Mouse (Mus musculus): ENCODE results near the gene Ndc80. TPM values are rescaled to one million over a fixed set of nuclear protein-coding genes. Genes with fewer than 3 reads are reported as not detected.
"Not testable (repeated sequence)": the region's sequence is repeated elsewhere in the genome, so short reads cannot be mapped to it uniquely, and the experiment has no call there.

Gene Ndc80
- 50.8 and 54.8 TPM in 2 replicates for polyA plus RNA-seq (2014; fragmentation: Nextera tagmentation; extraction: Ambion mirVana)

- Histone ChIP-seq H3K4me3 (ENCODE audit: low read depth, low read length) (peak within 1 kb of the TSS; percentile 55), H3K4me1 (replicated peaks; ENCODE audit: control insufficient read depth, insufficient read depth, low read length) (no peaks in the 10 kb centered on the region), H3K9me3 (ENCODE audit: control insufficient read depth, low read length) (no peaks in the 10 kb centered on the region), H3K4me2 (replicated peaks; ENCODE audit: low read depth, low read length) (peak within 1 kb of the TSS; percentile 47), H3K36me3 (ENCODE audit: control insufficient read depth, insufficient read depth, low read length) (no peaks in the 10 kb centered on the region), H3K27ac (ENCODE audit: low read depth, low read length) (peak within 1 kb of the TSS; percentile 89), H3K9ac (ENCODE audit: low read depth, low read length) (peak within 1 kb of the TSS; percentile 49), H3K27me3 (ENCODE audit: control insufficient read depth, insufficient read depth, low read length) (no peaks in the 10 kb centered on the region)
- DNase-seq (ENCODE audit: low spot score), result peak; percentile 93
- under 1% methylated on average over 66 of the region's 66 CpGs for WGBS
- ATAC-seq (ENCODE audit: low FRiP score), result peak; percentile 98
Observed at GRCm38 (mm10) chr17:71526711-71527564, at the start of gene Ndc80. Ndc80 (minus strand) TSS chr17:71526857.

GRCm38 (mm10) chr17:71561631-71562030 lies 35.0 kb upstream of the Ndc80 start:
- peak; percentile 65 for DNase-seq (ENCODE audit: low spot score)
- H3K36me3 ChIP-seq (ENCODE audit: control insufficient read depth, insufficient read depth, low read length), result no peaks in the 10 kb centered on the region
- H3K27ac ChIP-seq (ENCODE audit: low read depth, low read length), result no peak overlapping the region
- ATAC-seq (ENCODE audit: low FRiP score), result no peak
- no peak overlapping the region for H3K9ac ChIP-seq (ENCODE audit: low read depth, low read length)
- H3K4me3 ChIP-seq (ENCODE audit: low read depth, low read length), result no peak overlapping the region
- no peaks in the 10 kb centered on the region for H3K4me1 ChIP-seq (replicated peaks; ENCODE audit: control insufficient read depth, insufficient read depth, low read length)
- H3K4me2 ChIP-seq (replicated peaks; ENCODE audit: low read depth, low read length), result no peak overlapping the region
- no peaks in the 10 kb centered on the region for H3K9me3 ChIP-seq (ENCODE audit: control insufficient read depth, low read length)
- no peaks in the 10 kb centered on the region for H3K27me3 ChIP-seq (ENCODE audit: control insufficient read depth, insufficient read depth, low read length)

GRCm38 (mm10) chr17:71552901-71553300 lies 26.2 kb upstream of the Ndc80 start:
- no peaks in the 10 kb centered on the region for H3K36me3 ChIP-seq (ENCODE audit: control insufficient read depth, insufficient read depth, low read length)
- 15% methylated on average over 11 of the region's 11 CpGs for WGBS
- no peak for ATAC-seq (ENCODE audit: low FRiP score)
- DNase-seq (ENCODE audit: low spot score), result peak; percentile 34
- no peaks in the 10 kb centered on the region; the same call in 1 of the 2 replicates for H3K4me1 ChIP-seq (replicated peaks; ENCODE audit: control insufficient read depth, insufficient read depth, low read length)
- H3K9ac ChIP-seq (ENCODE audit: low read depth, low read length), result no peak overlapping the region
- no peak overlapping the region for H3K4me3 ChIP-seq (ENCODE audit: low read depth, low read length)
- no peaks in the 10 kb centered on the region for H3K9me3 ChIP-seq (ENCODE audit: control insufficient read depth, low read length)
- H3K4me2 ChIP-seq (replicated peaks; ENCODE audit: low read depth, low read length), result peak overlapping the region; percentile 98; the same call in 1 of the 2 replicates
- H3K27me3 ChIP-seq (ENCODE audit: control insufficient read depth, insufficient read depth, low read length), result peaks cover 11% of the 10 kb centered on the region; the same call in 1 of the 2 replicates
- no peak overlapping the region for H3K27ac ChIP-seq (ENCODE audit: low read depth, low read length)

GRCm38 (mm10) chr17:71551757-71552451 lies 25.2 kb upstream of the Ndc80 start, which contains the start of gene Spdya:
Spdya (plus strand) TSS chr17:71552061.
- Histone ChIP-seq H3K36me3 (ENCODE audit: control insufficient read depth, insufficient read depth, low read length) (no peaks in the 10 kb centered on the region), H3K4me1 (replicated peaks; ENCODE audit: control insufficient read depth, insufficient read depth, low read length) (no peaks in the 10 kb centered on the region; the same call in 1 of the 2 replicates)
- under 1% methylated on average over 55 of the region's 78 CpGs for WGBS

GRCm38 (mm10) chr17:71551350-71551749 lies 24.7 kb upstream of the Ndc80 start:
- Histone ChIP-seq H3K4me1 (replicated peaks; ENCODE audit: control insufficient read depth, insufficient read depth, low read length) (no peaks in the 10 kb centered on the region; the same call in 1 of the 2 replicates), H3K4me2 (replicated peaks; ENCODE audit: low read depth, low read length) (peak overlapping the region; percentile 98), H3K9me3 (ENCODE audit: control insufficient read depth, low read length) (no peaks in the 10 kb centered on the region), H3K27me3 (ENCODE audit: control insufficient read depth, insufficient read depth, low read length) (peaks cover 11% of the 10 kb centered on the region; the same call in 1 of the 2 replicates), H3K36me3 (ENCODE audit: control insufficient read depth, insufficient read depth, low read length) (no peaks in the 10 kb centered on the region), H3K9ac (ENCODE audit: low read depth, low read length) (peak overlapping the region; percentile 83), H3K4me3 (ENCODE audit: low read depth, low read length) (peak overlapping the region; percentile 66), H3K27ac (ENCODE audit: low read depth, low read length) (no peak overlapping the region)
- WGBS, result 8% methylated on average over 6 of the region's 6 CpGs
- no peak for DNase-seq (ENCODE audit: low spot score)
- ATAC-seq (ENCODE audit: low FRiP score), result no peak; the same call in 1 of the 2 replicates

More at GRCm38 (mm10) chr17:71551757-71552451, 25.2 kb upstream of the Ndc80 start, which contains the start of gene Spdya:
- peaks cover 11% of the 10 kb centered on the region; the same call in 1 of the 2 replicates for H3K27me3 ChIP-seq (ENCODE audit: control insufficient read depth, insufficient read depth, low read length)
- H3K4me3 ChIP-seq (ENCODE audit: low read depth, low read length), result peak within 1 kb of the TSS; percentile 66
- peak; percentile 95 for DNase-seq (ENCODE audit: low spot score)
- H3K9me3 ChIP-seq (ENCODE audit: control insufficient read depth, low read length), result no peaks in the 10 kb centered on the region
- peak within 1 kb of the TSS; percentile 98 for H3K4me2 ChIP-seq (replicated peaks; ENCODE audit: low read depth, low read length)
- peak within 1 kb of the TSS; percentile 58; the same call in 1 of the 2 replicates for H3K27ac ChIP-seq (ENCODE audit: low read depth, low read length)
- peak; percentile 96 for ATAC-seq (ENCODE audit: low FRiP score)
- H3K9ac ChIP-seq (ENCODE audit: low read depth, low read length), result peak within 1 kb of the TSS; percentile 83

GRCm38 (mm10) chr17:71548586-71548985 lies 21.9 kb upstream of the Ndc80 start:
- DNase-seq (ENCODE audit: low spot score), result peak; percentile 63
- no peak overlapping the region for H3K9ac ChIP-seq (ENCODE audit: low read depth, low read length)
- H3K36me3 ChIP-seq (ENCODE audit: control insufficient read depth, insufficient read depth, low read length), result no peaks in the 10 kb centered on the region
- WGBS, result 0% methylated on average over 1 of the region's 1 CpGs
- no peak for ATAC-seq (ENCODE audit: low FRiP score)
- H3K4me2 ChIP-seq (replicated peaks; ENCODE audit: low read depth, low read length), result no peak overlapping the region
- H3K27ac ChIP-seq (ENCODE audit: low read depth, low read length), result no peak overlapping the region
- H3K4me1 ChIP-seq (replicated peaks; ENCODE audit: control insufficient read depth, insufficient read depth, low read length), result no peaks in the 10 kb centered on the region; the same call in 1 of the 2 replicates
- peaks cover 6% of the 10 kb centered on the region; the same call in 1 of the 2 replicates for H3K27me3 ChIP-seq (ENCODE audit: control insufficient read depth, insufficient read depth, low read length)
- no peaks in the 10 kb centered on the region for H3K9me3 ChIP-seq (ENCODE audit: control insufficient read depth, low read length)
- no peak overlapping the region for H3K4me3 ChIP-seq (ENCODE audit: low read depth, low read length)

GRCm38 (mm10) chr17:71537164-71537563 lies 10.5 kb upstream of the Ndc80 start:
- no peak for DNase-seq (ENCODE audit: low spot score)
- H3K36me3 ChIP-seq (ENCODE audit: control insufficient read depth, insufficient read depth, low read length), result no peaks in the 10 kb centered on the region
- no peaks in the 10 kb centered on the region for H3K4me1 ChIP-seq (replicated peaks; ENCODE audit: control insufficient read depth, insufficient read depth, low read length)
- H3K4me2 ChIP-seq (replicated peaks; ENCODE audit: low read depth, low read length), result no peak overlapping the region
- no peaks in the 10 kb centered on the region for H3K27me3 ChIP-seq (ENCODE audit: control insufficient read depth, insufficient read depth, low read length)
- 89% methylated on average over 3 of the region's 3 CpGs for WGBS
- H3K9ac ChIP-seq (ENCODE audit: low read depth, low read length), result no peak overlapping the region
- no peak overlapping the region for H3K4me3 ChIP-seq (ENCODE audit: low read depth, low read length)
- no peak for ATAC-seq (ENCODE audit: low FRiP score)
- no peaks in the 10 kb centered on the region for H3K9me3 ChIP-seq (ENCODE audit: control insufficient read depth, low read length)
- no peak overlapping the region for H3K27ac ChIP-seq (ENCODE audit: low read depth, low read length)

GRCm38 (mm10) chr17:71535595-71535994 lies 8.9 kb upstream of the Ndc80 start:
- H3K4me3 ChIP-seq (ENCODE audit: low read depth, low read length); H3K4me2 ChIP-seq (replicated peaks; ENCODE audit: low read depth, low read length); H3K36me3 ChIP-seq (ENCODE audit: control insufficient read depth, insufficient read depth, low read length); H3K27ac ChIP-seq (ENCODE audit: low read depth, low read length); DNase-seq (ENCODE audit: low spot score); ATAC-seq (ENCODE audit: low FRiP score); H3K27me3 ChIP-seq (ENCODE audit: control insufficient read depth, insufficient read depth, low read length); H3K9ac ChIP-seq (ENCODE audit: low read depth, low read length); H3K9me3 ChIP-seq (ENCODE audit: control insufficient read depth, low read length); H3K4me1 ChIP-seq (replicated peaks; ENCODE audit: control insufficient read depth, insufficient read depth, low read length): not testable (repeated sequence)
- WGBS, result 72% methylated on average over 1 of the region's 1 CpGs
